Mouse (Mus musculus): ENCODE measurements around the gene Gabrr2. TPM values are rescaled to one million over a fixed set of nuclear protein-coding genes. Genes with fewer than 3 reads are reported as not detected.
"Not testable (repeated sequence)": the region's sequence is repeated elsewhere in the genome, so short reads cannot be mapped to it uniquely, and the experiment has no call there.

The Gabrr2 gene
- polyA plus RNA-seq, 2 experiments, result 0.54 to 0.78 TPM

DNA sequence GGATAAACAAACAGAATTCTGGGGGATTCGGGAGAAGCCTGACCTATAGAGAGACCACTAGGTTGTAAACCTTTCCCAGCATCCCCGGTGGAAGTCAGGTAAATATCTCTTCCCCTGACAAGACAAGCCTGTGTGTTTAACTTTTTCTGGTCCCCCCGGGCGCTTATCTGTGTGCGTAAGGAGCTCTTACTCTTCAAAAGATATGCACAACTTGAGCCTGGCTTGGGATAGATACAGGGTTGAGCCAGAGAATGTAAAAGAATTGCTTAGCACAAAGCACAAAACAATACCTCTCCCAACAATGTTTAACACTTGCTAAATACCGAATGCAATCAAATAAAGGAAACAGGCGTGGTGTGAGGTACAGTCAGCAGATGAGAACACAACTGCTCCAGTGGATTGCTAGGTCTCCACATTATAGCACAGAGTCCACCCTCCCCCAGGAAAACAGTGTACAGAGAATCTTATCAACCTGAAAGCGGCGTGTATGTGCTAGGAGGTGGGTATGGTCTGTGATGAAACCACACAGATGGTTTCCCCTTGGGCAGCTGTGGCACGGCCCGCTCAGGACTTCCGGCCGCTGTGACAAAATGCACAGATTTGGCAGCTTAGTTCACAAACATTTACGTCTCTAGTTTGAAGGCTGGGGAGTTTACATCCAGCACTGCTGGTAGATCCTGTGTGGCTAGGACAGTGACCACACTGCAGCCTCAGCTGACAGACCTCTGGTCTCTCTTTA lies 47.1 kb downstream of the Gabrr2 start:
- Histone ChIP-seq H3K4me3 (replicated peaks; ENCODE audit: low read length) (no peak overlapping the region), H3K36me3 (ENCODE audit: control insufficient read depth, insufficient read depth, low read length) (no peaks in the 10 kb centered on the region), H3K9me3 (ENCODE audit: control insufficient read depth, low read length) (no peaks in the 10 kb centered on the region), H3K4me2 (replicated peaks; ENCODE audit: low read depth, low read length, severe bottlenecking) (no peak overlapping the region), H3K9ac (ENCODE audit: low read depth, low read length, severe bottlenecking) (no peak overlapping the region), H3K27ac (replicated peaks; ENCODE audit: low read depth, low read length) (no peak overlapping the region), H3K4me1 (ENCODE audit: control insufficient read depth, insufficient read depth, low read length) (no peaks in the 10 kb centered on the region), H3K27me3 (ENCODE audit: control insufficient read depth, insufficient read depth, low read length) (no peaks in the 10 kb centered on the region)
- 79% methylated on average over 14 of the region's 14 CpGs for WGBS
- DNase-seq (ENCODE audit: low spot score) (no peak), ATAC-seq (ENCODE audit: low FRiP score, low read depth) (no peak)
- TF ChIP-seq POLR2A (IDR thresholded peaks at IDR 0.05; ENCODE audit: borderline replicate concordance, extremely low read depth, insufficient read depth, insufficient read length), result no peak

DNA sequence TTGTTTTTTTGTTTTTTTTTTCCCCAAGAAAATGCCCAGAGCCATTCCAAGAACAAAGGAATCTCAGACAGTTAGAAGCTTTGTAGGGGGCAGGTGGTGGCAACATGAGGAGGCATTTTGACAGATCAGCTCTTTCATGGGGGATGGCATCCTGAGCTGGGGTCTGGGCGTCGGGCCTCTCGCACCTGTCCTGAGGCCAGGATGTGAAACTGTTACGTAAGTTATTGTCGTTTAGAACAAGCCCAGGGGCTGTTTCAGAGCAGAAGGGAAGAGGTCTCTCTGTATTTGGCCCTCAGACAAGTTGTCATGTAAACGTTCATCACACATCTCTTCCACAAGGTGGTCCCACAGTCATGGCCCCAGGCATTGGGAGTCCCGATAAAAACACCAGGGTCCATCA lies 48.0 kb downstream of the Gabrr2 start:
- no peaks in the 10 kb centered on the region for H3K9me3 ChIP-seq (ENCODE audit: control insufficient read depth, low read length)
- H3K36me3 ChIP-seq (ENCODE audit: control insufficient read depth, insufficient read depth, low read length), result no peaks in the 10 kb centered on the region
- H3K27me3 ChIP-seq (ENCODE audit: control insufficient read depth, insufficient read depth, low read length), result no peaks in the 10 kb centered on the region
- no peak overlapping the region for H3K9ac ChIP-seq (ENCODE audit: low read depth, low read length, severe bottlenecking)
- TF ChIP-seq POLR2A (IDR thresholded peaks at IDR 0.05; ENCODE audit: borderline replicate concordance, extremely low read depth, insufficient read depth, insufficient read length), result no peak
- 79% methylated on average over 7 of the region's 7 CpGs for WGBS
- ATAC-seq (ENCODE audit: low FRiP score, low read depth) (no peak), DNase-seq (ENCODE audit: low spot score) (no peak)
- H3K4me3 ChIP-seq (replicated peaks; ENCODE audit: low read length), result no peak overlapping the region
- H3K4me1 ChIP-seq (ENCODE audit: control insufficient read depth, insufficient read depth, low read length), result no peaks in the 10 kb centered on the region
- H3K4me2 ChIP-seq (replicated peaks; ENCODE audit: low read depth, low read length, severe bottlenecking), result no peak overlapping the region
- no peak overlapping the region for H3K27ac ChIP-seq (replicated peaks; ENCODE audit: low read depth, low read length)

DNA sequence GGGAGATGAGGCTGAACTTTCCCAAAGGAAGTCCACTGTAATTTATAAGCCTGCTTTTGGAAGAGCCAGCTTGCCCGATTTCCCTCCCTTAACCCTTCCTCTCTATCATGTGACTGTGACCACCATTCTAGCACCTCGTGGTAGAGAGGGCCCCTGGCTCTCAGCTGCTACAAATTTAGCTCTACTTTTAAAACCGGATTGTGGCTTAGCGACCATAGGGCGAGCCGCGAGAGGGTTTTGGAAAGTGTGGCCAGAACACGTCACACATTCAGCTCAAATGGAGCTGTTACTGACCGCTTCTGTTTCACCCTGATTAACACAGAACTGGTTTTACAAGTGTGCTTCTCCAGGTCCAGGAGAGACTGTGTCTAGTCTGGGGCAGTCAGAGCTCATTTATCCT lies 48.6 kb downstream of the Gabrr2 start:
- DNase-seq (ENCODE audit: low spot score), result no peak
- H3K27ac ChIP-seq (replicated peaks; ENCODE audit: low read depth, low read length), result no peak overlapping the region
- 77% methylated on average over 9 of the region's 9 CpGs for WGBS
- H3K4me2 ChIP-seq (replicated peaks; ENCODE audit: low read depth, low read length, severe bottlenecking), result no peak overlapping the region
- no peaks in the 10 kb centered on the region for H3K9me3 ChIP-seq (ENCODE audit: control insufficient read depth, low read length)
- no peaks in the 10 kb centered on the region for H3K36me3 ChIP-seq (ENCODE audit: control insufficient read depth, insufficient read depth, low read length)
- no peaks in the 10 kb centered on the region for H3K4me1 ChIP-seq (ENCODE audit: control insufficient read depth, insufficient read depth, low read length)
- no peak for ATAC-seq (ENCODE audit: low FRiP score, low read depth)
- H3K27me3 ChIP-seq (ENCODE audit: control insufficient read depth, insufficient read depth, low read length), result no peaks in the 10 kb centered on the region
- TF ChIP-seq POLR2A (IDR thresholded peaks at IDR 0.05; ENCODE audit: borderline replicate concordance, extremely low read depth, insufficient read depth, insufficient read length), result no peak
- no peak overlapping the region for H3K9ac ChIP-seq (ENCODE audit: low read depth, low read length, severe bottlenecking)
- no peak overlapping the region for H3K4me3 ChIP-seq (replicated peaks; ENCODE audit: low read length)

- H3K4me3 ChIP-seq (replicated peaks; ENCODE audit: low read length); H3K36me3 ChIP-seq (ENCODE audit: control insufficient read depth, insufficient read depth, low read length); H3K27me3 ChIP-seq (ENCODE audit: control insufficient read depth, insufficient read depth, low read length); H3K4me1 ChIP-seq (ENCODE audit: control insufficient read depth, insufficient read depth, low read length); DNase-seq (ENCODE audit: low spot score); H3K27ac ChIP-seq (replicated peaks; ENCODE audit: low read depth, low read length); H3K4me2 ChIP-seq (replicated peaks; ENCODE audit: low read depth, low read length, severe bottlenecking); ATAC-seq (ENCODE audit: low FRiP score, low read depth); H3K9me3 ChIP-seq (ENCODE audit: control insufficient read depth, low read length); H3K9ac ChIP-seq (ENCODE audit: low read depth, low read length, severe bottlenecking): not testable (repeated sequence)
- 90% methylated on average over 9 of the region's 14 CpGs for WGBS
These were observed 50.1 kb downstream of the Gabrr2 start for GRCm38 (mm10) chr4:33112866-33113265.

GRCm38 (mm10) chr4:33119118-33119517 lies 56.3 kb downstream of the Gabrr2 start:
- not testable (repeated sequence) for H3K4me3 ChIP-seq (replicated peaks; ENCODE audit: low read length); H3K9me3 ChIP-seq (ENCODE audit: control insufficient read depth, low read length); H3K27ac ChIP-seq (replicated peaks; ENCODE audit: low read depth, low read length); H3K27me3 ChIP-seq (ENCODE audit: control insufficient read depth, insufficient read depth, low read length); H3K4me1 ChIP-seq (ENCODE audit: control insufficient read depth, insufficient read depth, low read length); ATAC-seq (ENCODE audit: low FRiP score, low read depth); H3K36me3 ChIP-seq (ENCODE audit: control insufficient read depth, insufficient read depth, low read length); H3K4me2 ChIP-seq (replicated peaks; ENCODE audit: low read depth, low read length, severe bottlenecking); H3K9ac ChIP-seq (ENCODE audit: low read depth, low read length, severe bottlenecking)
- 2% methylated on average over 3 of the region's 3 CpGs for WGBS
- peak; percentile 88 for DNase-seq (ENCODE audit: low spot score)

GRCm38 (mm10) chr4:33124493-33124892 lies 61.7 kb downstream of the Gabrr2 start:
- TF ChIP-seq POLR2A (IDR thresholded peaks at IDR 0.05; ENCODE audit: borderline replicate concordance, extremely low read depth, insufficient read depth, insufficient read length), result no peak
- Histone ChIP-seq H3K27ac (replicated peaks; ENCODE audit: low read depth, low read length) (no peak overlapping the region), H3K9ac (ENCODE audit: low read depth, low read length, severe bottlenecking) (no peak overlapping the region), H3K4me2 (replicated peaks; ENCODE audit: low read depth, low read length, severe bottlenecking) (no peak overlapping the region), H3K27me3 (ENCODE audit: control insufficient read depth, insufficient read depth, low read length) (no peaks in the 10 kb centered on the region), H3K9me3 (ENCODE audit: control insufficient read depth, low read length) (no peaks in the 10 kb centered on the region), H3K4me3 (replicated peaks; ENCODE audit: low read length) (no peak overlapping the region), H3K36me3 (ENCODE audit: control insufficient read depth, insufficient read depth, low read length) (no peaks in the 10 kb centered on the region), H3K4me1 (ENCODE audit: control insufficient read depth, insufficient read depth, low read length) (no peaks in the 10 kb centered on the region)
- DNase-seq (ENCODE audit: low spot score), result peak; percentile 13
- 80% methylated on average over 6 of the region's 6 CpGs for WGBS
- ATAC-seq (ENCODE audit: low FRiP score, low read depth), result no peak
